ENCODE assay signal across 15 mouse cellular contexts in genomic region chr10:13874301-13875037, GRCm38 (mm10). TPM values are rescaled to one million over a fixed set of nuclear protein-coding genes. Genes with fewer than 3 reads are reported as not detected.
DNase-seq lines count a peak whose midpoint lies in the region; ATAC-seq lines count a peak whose summit lies in the region.
"Had no signal": no experiment of that assay in that cellular context is flagged by ENCODE, and none has a peak within 500 bp of the region (broad histone marks: within the 10 kb centered on the region; RNA-seq: fewer than 3 reads in every experiment).

No protein-coding gene starts in this region.

- no peak overlapping the region for H3K4me2 ChIP-seq in intestine, embryonic 15.5 days (replicated peaks)
- peak overlapping the region; percentile 52 for H3K4me2 ChIP-seq in liver, embryonic 16.5 days (ENCODE audit: low read depth, low read length)
- H3K4me2 ChIP-seq: embryonic facial prominence, embryonic 12.5 days; heart, embryonic 13.5 days; neural tube, embryonic 15.5 days had no signal

- no peak overlapping the region for H3K27ac ChIP-seq in intestine, embryonic 15.5 days
- peak overlapping the region; percentile 83 for H3K27ac ChIP-seq in liver, embryonic 16.5 days (ENCODE audit: low read length)
- H3K27ac ChIP-seq: embryonic facial prominence, embryonic 12.5 days; heart, embryonic 13.5 days; midbrain, embryonic 10.5 days; neural tube, embryonic 15.5 days had no signal

- no peaks in the 10 kb centered on the region for H3K36me3 ChIP-seq in intestine, embryonic 15.5 days
- H3K36me3 ChIP-seq in liver, embryonic 16.5 days (ENCODE audit: control insufficient read depth, insufficient read depth): no peaks in the 10 kb centered on the region
- H3K36me3 ChIP-seq: embryonic facial prominence, embryonic 12.5 days; heart, embryonic 13.5 days; midbrain, embryonic 10.5 days; neural tube, embryonic 15.5 days had no signal

- H3K4me3 ChIP-seq in intestine, embryonic 15.5 days (replicated peaks): no peak overlapping the region
- peak overlapping the region; percentile 15; the same call in 1 of the 2 replicates for H3K4me3 ChIP-seq in liver, embryonic 16.5 days (ENCODE audit: low read depth, low read length)
- H3K4me3 ChIP-seq: embryonic facial prominence, embryonic 12.5 days; heart, embryonic 13.5 days; midbrain, embryonic 10.5 days; neural tube, embryonic 15.5 days had no signal

- H3K27me3 ChIP-seq in intestine, embryonic 15.5 days (replicated peaks): no peaks in the 10 kb centered on the region
- no peaks in the 10 kb centered on the region for H3K27me3 ChIP-seq in liver, embryonic 16.5 days (ENCODE audit: control insufficient read depth, insufficient read depth, low read depth, low read length)
- H3K27me3 ChIP-seq: embryonic facial prominence, embryonic 12.5 days; heart, embryonic 13.5 days; neural tube, embryonic 15.5 days had no signal

- no peak overlapping the region for H3K9ac ChIP-seq in intestine, embryonic 15.5 days
- H3K9ac ChIP-seq in liver, embryonic 16.5 days (ENCODE audit: low read depth, low read length): peak overlapping the region; percentile 47; the same call in 1 of the 2 replicates
- H3K9ac ChIP-seq: embryonic facial prominence, embryonic 12.5 days; heart, embryonic 13.5 days; neural tube, embryonic 15.5 days had no signal

- ATAC-seq in intestine, embryonic 15.5 days: peak; percentile 92
- ATAC-seq in liver, embryonic 16.5 days (ENCODE audit: low read depth): peak; percentile 96

- H3K4me1 ChIP-seq in intestine, embryonic 15.5 days (replicated peaks): 0 out of 2 replicates have a peak, but pooled peaks cover 3% of the 10 kb centered on the region
- H3K4me1 ChIP-seq in liver, embryonic 16.5 days (ENCODE audit: control insufficient read depth, low read depth, low read length): peaks cover 22% of the 10 kb centered on the region
- H3K4me1 ChIP-seq: embryonic facial prominence, embryonic 12.5 days; midbrain, embryonic 10.5 days had no signal

- 65% methylated on average over 10 of the region's 10 CpGs for WGBS in intestine, embryonic 15.5 days
- WGBS in liver, embryonic 16.5 days (ENCODE audit: insufficient replicate concordance): 30% methylated on average over 10 of the region's 10 CpGs

- no peaks in the 10 kb centered on the region for H3K9me3 ChIP-seq in intestine, embryonic 15.5 days
- no peaks in the 10 kb centered on the region for H3K9me3 ChIP-seq in liver, embryonic 16.5 days (replicated peaks; ENCODE audit: control insufficient read depth, low read length)
- H3K9me3 ChIP-seq: embryonic facial prominence, embryonic 12.5 days; midbrain, embryonic 10.5 days; neural tube, embryonic 15.5 days had no signal

- peak; percentile 48 for DNase-seq in heart, adult 11 months
- no peak for DNase-seq in heart, postnatal 4 days
- peak; percentile 68 for DNase-seq in c-Kit-positive CD71-positive TER-119-negative erythroid progenitor cells, embryonic 14.5 days (ENCODE audit: low read depth)
- no peak for DNase-seq in ovary, postnatal 10 days (ENCODE audit: low spot score)
- no peak for DNase-seq in natural killer cell, adult 2 months (ENCODE audit: low spot score in 2 of 2)
- DNase-seq in cerebellum, postnatal 25 days: no peak
- DNase-seq: adrenal gland, postnatal 10 days; kidney, adult 9 months; lung, postnatal 10 days had no signal

RNA-seq across cellular contexts. Expression of gene Aig1, which starts 5.7 kb away (rescaled TPM):
- total RNA-seq in heart, postnatal 4 days (2021): 10 to 100 TPM; 68.9 TPM
- polyA plus RNA-seq in intestine, embryonic 15.5 days (2015; fragmentation: Nextera tagmentation; extraction: Ambion mirVana): 82.3 and 90.4 TPM in 2 replicates
- polyA plus RNA-seq in liver, embryonic 16.5 days (2015; fragmentation: Nextera tagmentation; extraction: Ambion mirVana): 14.1 and 18.0 TPM in 2 replicates

Comparison
In these comparisons a context has a peak if more than half of its experiments do, and no peak if none do; other contexts are left out.
1. DNase-seq: peak in heart, adult 11 months (single experiment) and c-Kit-positive CD71-positive TER-119-negative erythroid progenitor cells, embryonic 14.5 days (single experiment); none in heart, postnatal 4 days (single experiment), ovary, postnatal 10 days (single experiment), natural killer cell, adult 2 months (0 of 2) and cerebellum, postnatal 25 days (0 of 2).